Mouse (Mus musculus) testis, adult 2 months (tissue): Measurements from ENCODE around the gene Arhgap6.

Experiments
- CTCF ChIP-seq: fragments of 200-500 bp; IDR thresholded peaks from 2 replicates; pipeline ENCODE4 v1.5.1; 2012; ENCODE audit warnings: low read depth, mild to moderate bottlenecking, inconsistent platforms, low read length, moderate library complexity; ENCODE audit not compliant: control insufficient read depth, insufficient read depth, insufficient replicate concordance
- POLR2A ChIP-seq: fragments of 200-500 bp; IDR thresholded peaks from 2 replicates; pipeline ENCODE4 v1.6.1; 2012; ENCODE audit warnings: low read depth, mild to moderate bottlenecking, inconsistent platforms, low read length, moderate library complexity; ENCODE audit not compliant: control insufficient read depth

DNA sequence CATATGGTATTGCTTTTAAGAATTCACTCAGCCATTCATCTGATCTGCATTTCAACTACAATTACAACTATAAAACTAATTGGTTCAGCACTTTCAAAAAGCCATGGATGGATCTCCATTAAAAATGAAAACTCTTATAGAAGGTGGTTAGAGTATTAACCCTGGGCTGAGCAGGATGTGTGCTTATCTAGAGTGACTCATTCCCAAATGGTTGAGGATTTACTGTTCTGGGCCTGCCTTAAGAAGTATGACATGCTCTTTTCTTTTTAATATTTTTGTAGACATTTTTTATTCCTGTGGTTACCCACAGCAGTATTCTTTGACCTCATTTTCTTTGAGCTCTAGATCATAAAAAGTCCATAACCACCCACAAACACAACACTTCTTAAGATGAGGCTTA, 267.7 kb downstream of the Arhgap6 start:
- no peak for TF ChIP-seq CTCF
- no peak for TF ChIP-seq POLR2A
